Mouse (Mus musculus): Measurements from ENCODE around the gene Ncmap.

- no peak for TF ChIP-seq CTCF (IDR thresholded peaks at IDR 0.05; ENCODE audit: extremely low read depth, insufficient read depth, low read length)
- TF ChIP-seq POLR2A (IDR thresholded peaks at IDR 0.05; ENCODE audit: extremely low read depth, insufficient read depth, low read length) = no peak
Measured at GRCm38 (mm10) chr4:135433443-135434394, 35.7 kb upstream of the Ncmap start, which contains the start of gene Rcan3.

All from cortical plate, adult 2 months (tissue).